Mouse (Mus musculus): ENCODE data around the gene Acbd6.

Acbd6 gene

GRCm38 (mm10) chr1:155650121-155650846 lies 92.4 kb downstream of the Acbd6 start:
- no peak for DNase-seq (ENCODE audit: low spot score in 2 of 2)

DNA sequence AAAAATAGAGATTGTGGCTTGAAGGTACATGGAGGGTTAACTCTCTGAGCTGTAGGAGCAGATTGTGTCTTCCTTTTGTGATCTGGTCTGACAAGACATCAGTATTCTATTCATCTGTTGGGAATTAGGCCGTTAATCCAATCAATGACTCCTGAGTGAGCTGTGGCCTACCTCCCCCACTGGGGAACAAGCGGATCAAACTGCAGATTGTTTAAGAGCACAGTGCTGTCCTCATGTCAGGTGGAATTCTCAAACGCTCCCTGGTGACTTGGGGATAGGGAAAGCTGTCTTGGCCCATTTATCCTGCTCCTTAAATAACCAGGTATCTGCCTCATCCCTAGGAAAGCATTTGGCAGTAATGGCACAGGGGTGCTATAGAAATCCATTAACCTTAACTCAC lies 97.0 kb downstream of the Acbd6 start:
- no peak for DNase-seq (ENCODE audit: low spot score in 2 of 2)

GRCm38 (mm10) chr1:155656321-155656720 lies 98.4 kb downstream of the Acbd6 start:
- DNase-seq (ENCODE audit: low spot score in 2 of 2): no peak

DNA sequence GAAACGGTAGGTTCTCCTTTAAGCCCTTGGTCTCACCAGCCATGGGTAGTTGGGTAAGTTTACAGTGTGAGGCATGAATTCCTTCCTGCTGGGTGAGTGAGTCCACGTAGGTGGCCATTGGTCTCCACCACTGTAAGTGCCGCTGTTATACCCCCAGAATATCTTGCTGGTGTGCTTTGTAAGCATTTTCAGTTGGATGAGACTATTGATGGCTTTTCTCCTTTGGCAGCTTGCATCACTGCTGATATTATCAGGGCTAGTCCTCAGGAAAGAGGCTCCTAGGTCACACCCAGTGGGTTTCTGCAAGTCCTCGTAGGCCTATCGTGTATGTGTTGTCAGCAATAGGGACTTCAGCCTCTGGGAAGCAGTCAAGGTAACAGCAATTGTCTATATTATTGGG lies 106.1 kb downstream of the Acbd6 start:
- DNase-seq (ENCODE audit: low spot score in 2 of 2): no peak

DNA sequence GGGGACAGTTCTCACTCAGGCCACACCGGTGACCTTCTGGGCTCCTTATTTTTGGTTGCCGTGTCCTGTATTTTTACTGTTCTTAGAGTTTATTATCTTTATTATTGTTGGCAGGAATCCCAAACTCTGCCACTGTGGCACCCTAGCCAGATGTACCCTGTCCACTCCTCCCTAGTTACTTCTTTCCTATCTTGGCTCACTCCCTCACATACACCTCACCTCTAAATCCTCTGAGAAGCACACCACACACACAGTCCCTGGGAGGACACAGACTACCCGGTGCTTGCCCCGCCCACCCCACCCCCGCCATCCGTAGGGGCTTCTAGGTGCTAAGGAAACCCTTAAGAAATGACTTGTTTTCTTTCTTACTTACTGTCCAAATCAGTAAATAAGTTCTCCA lies 117.7 kb downstream of the Acbd6 start:
- no peak for DNase-seq (ENCODE audit: low spot score in 2 of 2)

DNA sequence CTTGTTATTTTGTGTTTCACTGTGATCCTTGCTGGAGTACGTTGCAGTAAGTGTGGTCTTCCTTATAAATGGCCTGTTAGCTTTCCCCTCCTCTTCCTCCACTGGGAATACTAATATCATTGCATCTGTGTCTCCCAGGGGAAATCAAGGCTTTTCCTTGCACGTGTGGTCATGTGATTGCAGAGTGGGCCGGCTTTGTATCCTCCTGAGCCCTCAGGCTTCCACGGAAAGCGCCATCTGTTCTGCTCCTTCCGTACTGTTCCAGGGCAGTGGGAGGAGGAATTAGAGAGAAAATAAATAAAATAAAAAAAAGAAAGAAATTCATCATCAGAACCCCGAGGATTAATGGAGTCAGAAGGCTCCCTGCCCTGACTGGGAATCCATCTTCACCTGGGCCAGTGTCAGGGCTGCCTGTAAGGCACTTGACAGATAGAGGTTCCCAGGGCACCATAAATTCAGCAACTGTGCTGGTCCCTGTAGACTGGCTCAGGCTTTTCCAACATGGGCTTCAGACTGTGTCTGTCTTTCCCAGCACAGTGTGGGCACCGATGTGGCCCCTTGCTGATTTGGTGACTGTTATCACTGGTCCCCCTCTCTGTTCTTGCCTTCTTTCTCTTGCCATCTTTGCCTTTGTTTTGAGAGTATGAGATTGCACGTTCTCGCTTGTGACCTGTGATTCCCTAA lies 123.3 kb downstream of the Acbd6 start:
- DNase-seq (ENCODE audit: low spot score in 2 of 2): no peak

GRCm38 (mm10) chr1:155686816-155687215 lies 128.9 kb downstream of the Acbd6 start:
- DNase-seq (ENCODE audit: low spot score in 2 of 2): no peak

GRCm38 (mm10) chr1:155689141-155689540 lies 131.2 kb downstream of the Acbd6 start:
- no peak for DNase-seq (ENCODE audit: low spot score in 2 of 2)

DNA sequence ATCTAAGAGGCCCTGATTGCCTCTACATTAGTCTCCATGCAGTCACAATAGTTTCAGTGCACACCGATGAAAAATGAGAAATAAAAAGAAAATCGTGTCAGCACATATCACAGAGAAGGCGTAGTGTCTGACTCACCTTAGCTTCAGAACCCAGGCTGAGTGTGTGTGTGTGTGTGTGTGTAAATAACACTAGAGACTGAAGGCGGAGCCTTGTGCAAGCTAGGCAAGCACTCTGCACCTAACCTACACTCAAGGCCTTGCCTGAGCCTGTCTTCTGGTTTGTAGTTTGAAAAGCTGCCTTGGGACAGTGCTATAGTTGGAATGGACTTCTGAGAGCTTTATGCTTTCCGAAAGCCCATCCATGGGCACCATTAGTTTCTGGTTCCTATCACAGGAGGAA lies 131.6 kb downstream of the Acbd6 start:
- no peak for DNase-seq (ENCODE audit: low spot score in 2 of 2)

DNA sequence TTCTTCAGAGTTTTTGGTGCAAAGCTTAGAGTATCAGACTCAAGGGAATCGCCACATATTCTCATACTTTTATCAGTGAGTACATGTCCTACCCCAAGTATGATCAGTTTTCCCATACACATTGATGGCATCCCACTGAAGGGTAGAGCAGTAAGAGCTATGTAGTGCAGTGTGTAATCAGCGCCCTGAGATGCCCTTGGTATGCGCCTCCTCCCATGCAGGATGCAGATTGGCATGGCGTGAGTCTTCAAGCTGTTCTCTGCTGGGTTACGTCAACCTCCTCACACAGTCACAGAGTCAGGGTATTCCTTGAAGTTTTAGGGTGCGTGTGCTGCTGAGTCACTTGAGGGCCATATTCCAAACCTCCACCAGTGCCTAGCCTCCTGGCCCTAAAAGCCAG lies 134.3 kb downstream of the Acbd6 start:
- DNase-seq (ENCODE audit: low spot score in 2 of 2): no peak

GRCm38 (mm10) chr1:155693026-155693425 lies 135.1 kb downstream of the Acbd6 start:
- no peak for DNase-seq (ENCODE audit: low spot score in 2 of 2)

DNA sequence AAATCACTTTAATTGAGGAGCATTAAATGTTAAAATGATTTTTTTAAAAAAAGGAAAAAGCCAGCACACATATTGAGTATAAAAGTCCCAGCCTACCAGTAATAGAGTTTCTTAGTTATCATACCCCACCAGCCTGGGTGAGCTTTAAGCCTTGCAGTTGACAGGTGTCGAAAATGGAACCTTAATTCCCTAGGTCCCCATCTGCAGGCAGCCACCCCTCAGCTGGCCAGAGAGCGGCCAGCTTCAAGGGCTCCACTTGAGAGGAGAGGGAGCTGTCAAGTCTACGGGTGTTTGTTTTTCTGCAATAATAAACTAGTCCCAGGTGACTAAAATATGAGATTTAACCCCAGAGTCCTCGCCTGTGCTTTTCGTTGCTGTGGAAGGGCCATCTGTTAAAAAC lies 135.5 kb downstream of the Acbd6 start:
- DNase-seq (ENCODE audit: low spot score in 2 of 2): no peak

GRCm38 (mm10) chr1:155698373-155699159 lies 140.6 kb downstream of the Acbd6 start:
- peak in 1 of 2 experiments; percentile 17 for DNase-seq (ENCODE audit: low spot score in 2 of 2)

- DNase-seq (ENCODE audit: low spot score in 2 of 2): no peak
Observed at GRCm38 (mm10) chr1:155700886-155701285, 143.0 kb downstream of the Acbd6 start.

DNA sequence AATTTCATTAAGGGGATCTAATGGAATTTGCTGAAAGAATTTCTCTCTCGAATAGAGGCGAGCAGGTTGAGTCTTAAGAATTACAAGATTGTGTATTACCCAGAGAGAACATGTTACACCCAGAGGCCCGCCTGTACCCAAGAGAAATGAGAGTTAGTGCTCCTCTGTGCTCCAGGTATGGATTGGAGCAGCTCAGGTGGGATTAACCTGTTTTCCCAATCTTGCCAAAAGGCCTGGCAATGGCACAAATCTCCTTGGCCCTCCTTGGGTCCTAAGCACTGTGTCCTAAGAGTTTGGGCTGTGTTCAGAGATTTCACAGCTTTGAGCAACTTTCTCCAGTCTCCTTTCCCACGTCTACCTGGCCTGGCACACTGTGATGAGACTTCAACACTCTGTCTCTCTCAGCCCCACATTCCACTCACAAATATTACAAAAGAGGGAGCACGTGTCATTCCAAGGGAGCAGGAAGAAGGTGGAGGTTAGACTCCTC lies 145.3 kb downstream of the Acbd6 start:
- DNase-seq (ENCODE audit: low spot score in 2 of 2): no peak

GRCm38 (mm10) chr1:155704182-155704581 lies 146.3 kb downstream of the Acbd6 start:
- DNase-seq (ENCODE audit: low spot score in 2 of 2): no peak

DNA sequence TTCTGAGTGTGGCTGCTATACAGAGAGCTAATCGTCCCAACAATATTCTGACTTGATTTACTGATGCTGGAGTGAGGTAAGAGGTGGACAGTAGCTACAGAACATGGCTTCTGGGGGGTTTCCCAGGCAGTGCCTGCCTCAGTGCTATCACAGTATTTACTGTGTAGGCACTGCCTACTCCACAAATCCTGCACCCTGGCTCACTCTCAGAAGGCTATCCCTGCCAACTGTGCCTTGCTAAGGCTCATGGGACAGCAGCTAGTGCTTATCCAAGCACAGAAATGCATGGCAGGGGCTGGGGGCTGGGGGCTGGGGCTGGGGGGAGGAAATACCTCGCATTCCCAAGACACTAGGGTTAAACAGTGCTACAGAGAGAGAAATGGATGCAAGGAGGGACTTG lies 155.4 kb downstream of the Acbd6 start:
- DNase-seq (ENCODE audit: low spot score in 2 of 2): no peak

DNA sequence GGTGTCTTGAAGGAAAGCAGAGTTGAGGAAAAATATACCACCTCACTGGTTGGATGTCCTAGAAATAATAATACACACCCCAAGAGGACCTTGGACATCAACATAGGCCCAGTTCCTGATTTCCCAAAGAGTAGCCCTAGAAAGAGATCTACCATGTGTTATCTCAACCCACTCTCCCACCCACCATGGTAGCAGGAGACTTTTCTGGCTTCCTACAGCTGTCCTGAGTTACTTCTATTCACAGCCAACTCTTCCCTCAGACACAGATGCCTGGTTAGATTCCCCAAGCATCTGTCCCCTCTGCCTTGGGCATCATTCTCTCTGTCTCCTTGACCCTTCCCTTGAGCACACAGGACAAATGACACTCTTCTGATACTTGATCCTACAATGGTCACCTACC lies 157.4 kb downstream of the Acbd6 start:
- DNase-seq (ENCODE audit: low spot score in 2 of 2): no peak

DNA sequence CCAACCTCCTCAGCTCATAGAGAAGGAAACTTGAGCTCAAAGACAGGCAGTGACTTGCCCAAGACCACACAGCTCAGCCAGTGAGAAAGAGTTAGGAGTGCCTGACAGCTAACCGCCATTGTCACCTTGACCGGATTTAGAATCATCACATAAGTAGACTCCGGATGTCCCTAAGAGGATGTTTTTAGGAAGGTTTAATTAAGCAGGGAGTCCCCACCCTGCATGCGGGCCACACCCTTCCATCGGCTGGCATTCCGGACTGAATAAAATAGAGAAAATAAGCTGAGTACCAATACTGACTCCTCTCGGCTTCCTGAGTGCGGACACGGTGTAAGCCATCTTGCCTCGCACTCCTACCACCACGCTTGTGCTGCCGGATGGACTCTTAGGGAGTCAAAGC lies 159.4 kb downstream of the Acbd6 start:
- no peak for DNase-seq (ENCODE audit: low spot score in 2 of 2)

- no peak for DNase-seq (ENCODE audit: low spot score in 2 of 2)
Observed at GRCm38 (mm10) chr1:155718851-155719250, 160.9 kb downstream of the Acbd6 start.

DNA sequence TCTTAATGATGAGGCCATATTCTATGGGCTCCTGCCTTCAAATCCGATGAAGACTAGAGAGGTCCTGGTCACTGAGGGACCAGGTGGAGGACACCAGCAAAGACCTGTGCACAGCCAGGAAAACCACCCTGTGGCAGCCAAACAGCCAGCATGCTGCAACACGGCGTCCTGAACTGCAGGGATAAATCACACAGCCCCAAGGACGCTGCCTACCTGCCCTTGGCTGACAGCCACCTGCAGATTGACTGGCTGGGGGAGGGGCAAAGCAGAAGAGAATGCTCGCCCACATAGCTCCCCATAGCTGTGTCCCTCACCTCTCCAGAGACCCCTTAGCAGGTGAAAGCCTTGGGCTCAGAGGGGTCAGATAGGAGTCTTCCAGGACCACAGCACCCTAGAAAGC lies 162.1 kb downstream of the Acbd6 start:
- DNase-seq (ENCODE audit: low spot score in 2 of 2): no peak

GRCm38 (mm10) chr1:155721443-155721842 lies 163.5 kb downstream of the Acbd6 start:
- DNase-seq (ENCODE audit: low spot score in 2 of 2): peak in 1 of 2 experiments; percentile 39

GRCm38 (mm10) chr1:155722185-155722584 lies 164.3 kb downstream of the Acbd6 start:
- DNase-seq (ENCODE audit: low spot score in 2 of 2): no peak

Data from frontal cortex, postnatal 25 days (tissue).